Mouse (Mus musculus): ENCODE data around the gene Lrrc1.

- no peak for TF ChIP-seq CTCF (IDR thresholded peaks at IDR 0.05; ENCODE audit: control insufficient read depth, insufficient read depth, insufficient read length)
- TF ChIP-seq USF1 (IDR thresholded peaks at IDR 0.05; ENCODE audit: low read depth), result no peak
- no peak for TF ChIP-seq MYOG (IDR thresholded peaks at IDR 0.05; ENCODE audit: control insufficient read depth, extremely low read depth, insufficient read length)
- no peak for TF ChIP-seq MAX (IDR thresholded peaks at IDR 0.05)
Observed at GRCm38 (mm10) chr9:77519198-77519597, 25.5 kb downstream of the Lrrc1 start.
